Mouse (Mus musculus) myocyte (in vitro differentiated cells): ENCODE measurements around the gene Hoxc11. TPM values are rescaled to one million over a fixed set of nuclear protein-coding genes. Genes with fewer than 3 reads are reported as not detected.

Experiments
- H3K27me3 ChIP-seq: one replicate; pipeline ENCODE4 v1.6.1; 2011; ENCODE audit not compliant: control insufficient read depth, insufficient read depth, insufficient read length
- H3K36me3 ChIP-seq: one replicate; pipeline ENCODE4 v1.6.1; 2011; ENCODE audit not compliant: control insufficient read depth, insufficient read depth
- H3K4me2 ChIP-seq: one replicate; pipeline ENCODE4 v1.6.1; 2011; ENCODE audit warnings: low read depth, control low read depth
- H3K4me3 ChIP-seq: one replicate; pipeline ENCODE4 v1.5.1; 2011; ENCODE audit warnings: mild to moderate bottlenecking, control low read depth, moderate library complexity
- H3K79me2 ChIP-seq: one replicate; pipeline ENCODE4 v1.6.1; 2011; ENCODE audit not compliant: control insufficient read depth, insufficient read depth
- H3ac ChIP-seq: one replicate; pipeline ENCODE4 v1.6.1; 2011; ENCODE audit not compliant: control insufficient read depth, insufficient read length
- CEBPB ChIP-seq: IDR thresholded peaks from 2 replicates; pipeline ENCODE4 v1.6.1; 2011; ENCODE audit warnings: mild to moderate bottlenecking, moderate library complexity; ENCODE audit not compliant: poor library complexity, insufficient read depth, severe bottlenecking
- E2F4 ChIP-seq: IDR thresholded peaks from one replicate; pipeline ENCODE4 v1.6.1; 2011; ENCODE audit warnings: mild to moderate bottlenecking, control low read depth, moderate library complexity; ENCODE audit not compliant: insufficient read depth
- MAX ChIP-seq: IDR thresholded peaks from one replicate; pipeline ENCODE4 v1.6.1; 2011; ENCODE audit warnings: low read depth, mild to moderate bottlenecking, control low read depth
- MYOD1 ChIP-seq, 3 experiments: IDR thresholded peaks; one replicate each; pipeline ENCODE4 v1.6.1; 2011; ENCODE audit warnings: control low read depth in 2 of 3, low read depth in 2 of 3, mild to moderate bottlenecking in 2 of 3, moderate library complexity in 1 of 3; ENCODE audit not compliant: insufficient read length in 2 of 3, control insufficient read depth in 1 of 3
- MYOG ChIP-seq, 3 experiments: IDR thresholded peaks; one replicate each; pipeline ENCODE4 v1.6.1; 2011; ENCODE audit warnings: control low read depth in 2 of 3, low read depth in 2 of 3, mild to moderate bottlenecking in 2 of 3; ENCODE audit not compliant: insufficient read length in 2 of 3, control insufficient read depth in 1 of 3, insufficient read depth in 1 of 3
- POLR2A ChIP-seq: IDR thresholded peaks from one replicate; pipeline ENCODE4 v1.6.1; 2011; ENCODE audit warnings: low read depth, mild to moderate bottlenecking, control low read depth, moderate library complexity; ENCODE audit not compliant: insufficient read length
- POLR2AphosphoS2 ChIP-seq: IDR thresholded peaks from one replicate; pipeline ENCODE4 v1.6.1; 2011; ENCODE audit warnings: low read depth, control low read depth; ENCODE audit not compliant: insufficient read length
- REST ChIP-seq: IDR thresholded peaks from one replicate; pipeline ENCODE4 v1.6.1; 2011; ENCODE audit warnings: mild to moderate bottlenecking, control low read depth, moderate library complexity; ENCODE audit not compliant: insufficient read depth, insufficient read length
- SRF ChIP-seq: IDR thresholded peaks from one replicate; pipeline ENCODE4 v1.6.1; 2011; ENCODE audit warnings: low read depth; ENCODE audit not compliant: control insufficient read depth, insufficient read length
- TCF12 ChIP-seq: IDR thresholded peaks from one replicate; pipeline ENCODE4 v1.6.1; 2011; ENCODE audit warnings: mild to moderate bottlenecking, control low read depth; ENCODE audit not compliant: poor library complexity, insufficient read depth, severe bottlenecking
- TCF3 ChIP-seq: IDR thresholded peaks from one replicate; pipeline ENCODE4 v1.6.1; 2011; ENCODE audit warnings: low read depth, control low read depth; ENCODE audit not compliant: insufficient read length
- USF1 ChIP-seq: IDR thresholded peaks from one replicate; pipeline ENCODE4 v1.6.1; 2011; ENCODE audit warnings: low read depth, mild to moderate bottlenecking, control low read depth, moderate library complexity
- polyA plus RNA-seq: library from polyadenylated mRNA; unstranded; fragments of >200 nt; fragmentation: generic; extraction: Trizol; gene quantifications from one replicate; pipeline ENCODE4 v1.2.1, GENCODE M21; 2012; ENCODE audit warnings: missing spikeins

Hoxc11 gene
- polyA plus RNA-seq, 1 experiment = 20.5 TPM

DNA sequence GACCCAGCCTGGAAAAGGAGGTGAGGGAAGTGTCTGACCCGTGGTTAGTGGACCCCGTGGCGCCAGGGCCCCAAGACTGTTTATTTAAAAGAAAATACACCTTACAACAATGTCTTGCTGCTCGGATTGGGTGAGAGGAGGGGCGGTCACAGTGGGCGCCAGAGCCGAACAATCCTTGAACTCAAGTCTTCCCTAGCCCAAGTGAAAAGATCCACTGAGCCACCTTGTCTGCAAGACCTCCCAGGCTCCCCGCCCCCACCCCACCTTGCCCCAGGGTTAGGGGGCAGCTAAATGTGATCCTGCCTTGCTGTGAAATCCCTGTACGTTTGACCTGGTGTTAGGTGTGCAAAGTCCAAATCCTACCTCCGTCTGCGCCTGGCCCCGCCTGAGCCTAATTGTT is 2.7 kb downstream of the Hoxc11 start:
- TF ChIP-seq CEBPB (no peak), REST (no peak), MYOG (IDR thresholded peaks at IDR 0.05; ENCODE audit: control insufficient read depth in 1 of 3, insufficient read depth in 1 of 3, insufficient read length in 2 of 3, low read depth in 2 of 3) (no peak), POLR2AphosphoS2 (peak; percentile 13), MYOD1 (IDR thresholded peaks at IDR 0.05; ENCODE audit: control insufficient read depth in 1 of 3, insufficient read length in 2 of 3, low read depth in 2 of 3) (no peak)
- Histone ChIP-seq H3K36me3 (no peaks in the 10 kb centered on the region), H3ac (peak overlapping the region; percentile 79), H3K4me3 (peak overlapping the region; percentile 91), H3K79me2 (peaks cover 84% of the 10 kb centered on the region), H3K27me3 (no peaks in the 10 kb centered on the region), H3K4me2 (peak overlapping the region; percentile 100)

DNA sequence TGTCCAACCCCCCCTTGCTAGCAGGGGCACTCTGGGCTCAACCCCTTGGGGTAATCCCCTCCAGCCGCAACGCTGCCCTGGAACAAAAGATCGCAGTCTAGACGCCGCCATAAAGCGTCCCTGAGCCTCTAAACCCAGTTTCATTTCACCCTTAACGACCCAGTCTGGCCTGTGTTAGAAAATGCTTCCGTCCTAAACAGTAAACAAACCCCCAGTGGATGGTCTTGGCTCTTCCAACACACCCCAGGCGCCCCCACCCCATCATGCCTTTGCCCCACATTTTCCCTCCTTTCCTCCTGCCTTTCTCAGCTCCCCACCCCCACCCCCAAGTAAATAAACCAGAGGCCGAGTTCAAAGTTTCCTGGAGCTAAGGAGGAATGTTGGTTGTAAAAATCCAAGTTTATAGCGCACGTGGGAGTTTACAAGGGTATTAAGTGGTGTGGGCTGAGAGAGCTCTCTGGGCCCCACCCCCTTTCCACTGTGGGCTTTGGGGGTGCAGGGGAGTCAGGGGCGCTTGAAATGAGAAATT is 5.5 kb downstream of the Hoxc11 start:
- Histone ChIP-seq H3K27me3 (no peaks in the 10 kb centered on the region), H3K79me2 (peaks cover 98% of the 10 kb centered on the region), H3ac (peak overlapping the region; percentile 27), H3K4me2 (peak overlapping the region; percentile 100), H3K4me3 (peak overlapping the region; percentile 85), H3K36me3 (no peaks in the 10 kb centered on the region)
- TF ChIP-seq POLR2AphosphoS2 = peak; percentile 60
- no peak for TF ChIP-seq REST

GRCm38 (mm10) chr15:102961728-102962127 is 7.5 kb downstream of the Hoxc11 start:
- H3K36me3 ChIP-seq = no peaks in the 10 kb centered on the region
- H3ac ChIP-seq = peak overlapping the region; percentile 11
- H3K27me3 ChIP-seq = no peaks in the 10 kb centered on the region
- H3K79me2 ChIP-seq = peaks cover 95% of the 10 kb centered on the region
- TF ChIP-seq MYOD1 (IDR thresholded peaks at IDR 0.05; ENCODE audit: control insufficient read depth in 1 of 3, insufficient read length in 2 of 3, low read depth in 2 of 3) = no peak
- no peak for TF ChIP-seq REST
- peak; percentile 59 for TF ChIP-seq POLR2A
- peak; percentile 65 for TF ChIP-seq POLR2AphosphoS2
- no peak for TF ChIP-seq MAX
- H3K4me3 ChIP-seq = peak overlapping the region; percentile 85
- H3K4me2 ChIP-seq = peak overlapping the region; percentile 100

DNA sequence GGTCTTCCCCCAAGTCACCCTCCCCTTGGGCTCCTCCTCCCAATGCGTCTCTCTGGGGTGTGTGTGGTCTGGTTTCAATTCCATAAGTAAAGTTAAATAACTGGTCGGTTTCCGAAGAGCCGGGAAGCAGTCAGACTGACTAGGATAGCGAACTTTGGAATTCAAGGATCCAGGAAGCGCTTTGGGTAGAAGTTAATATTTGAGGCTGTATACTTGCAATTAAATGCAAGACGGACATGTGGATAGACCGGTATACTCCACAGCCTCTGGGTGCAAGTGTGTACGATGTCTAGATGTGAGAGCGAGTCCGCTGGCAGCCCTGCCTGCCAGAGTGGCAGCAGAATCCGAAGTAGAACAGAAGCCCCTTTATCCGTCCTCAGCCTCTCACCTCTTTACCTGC is 8.3 kb downstream of the Hoxc11 start:
- Histone ChIP-seq H3K79me2 (peaks cover 95% of the 10 kb centered on the region), H3K4me2 (peak overlapping the region; percentile 100), H3K36me3 (no peaks in the 10 kb centered on the region), H3K4me3 (peak overlapping the region; percentile 85), H3K27me3 (no peaks in the 10 kb centered on the region), H3ac (peak overlapping the region; percentile 11)
- TF ChIP-seq REST (no peak), MYOG (IDR thresholded peaks at IDR 0.05; ENCODE audit: control insufficient read depth in 1 of 3, insufficient read depth in 1 of 3, insufficient read length in 2 of 3, low read depth in 2 of 3) (no peak), POLR2A (peak; percentile 8), SRF (no peak), MAX (no peak), CEBPB (peak; percentile 23; the same call in 1 of the 2 replicates), POLR2AphosphoS2 (peak; percentile 18), TCF3 (no peak), USF1 (no peak), MYOD1 (IDR thresholded peaks at IDR 0.05; ENCODE audit: control insufficient read depth in 1 of 3, insufficient read length in 2 of 3, low read depth in 2 of 3) (no peak), E2F4 (no peak), TCF12 (no peak)

GRCm38 (mm10) chr15:102963259-102963658 is 9.0 kb downstream of the Hoxc11 start:
- H3K36me3 ChIP-seq = no peaks in the 10 kb centered on the region
- H3ac ChIP-seq = peak overlapping the region; percentile 11
- peak overlapping the region; percentile 100 for H3K4me2 ChIP-seq
- peaks cover 95% of the 10 kb centered on the region for H3K79me2 ChIP-seq
- H3K4me3 ChIP-seq = peak overlapping the region; percentile 85
- no peaks in the 10 kb centered on the region for H3K27me3 ChIP-seq
- TF ChIP-seq MYOD1 (IDR thresholded peaks at IDR 0.05; ENCODE audit: control insufficient read depth in 1 of 3, insufficient read length in 2 of 3, low read depth in 2 of 3) (no peak), POLR2A (peak; percentile 15), SRF (no peak)
